Mouse (Mus musculus): Measurements from ENCODE around the gene Aspdh.

DNA sequence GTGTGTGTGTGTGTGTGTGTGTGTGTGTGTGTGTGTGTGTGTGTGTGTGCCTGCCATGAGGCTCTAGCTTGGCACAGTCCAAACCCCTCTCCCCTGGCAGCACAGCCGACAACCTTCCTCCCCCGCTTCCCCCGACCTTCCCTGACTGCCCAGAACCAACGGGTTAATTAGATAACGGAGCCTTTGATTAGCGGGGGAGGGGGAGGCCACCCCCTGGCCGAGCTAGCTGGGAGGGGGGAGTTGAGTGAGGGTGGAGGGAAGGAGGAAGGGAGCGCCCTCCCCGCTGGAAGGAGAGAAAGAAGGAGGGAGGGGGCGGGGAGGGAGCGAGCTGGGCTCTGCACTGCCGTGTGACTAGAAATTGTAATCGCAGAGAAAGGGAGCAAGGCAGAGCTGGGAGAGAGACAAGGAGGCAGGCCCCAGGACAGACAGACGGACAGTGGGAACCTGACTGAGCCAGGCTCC lies 23.5 kb upstream of the Aspdh start:
- TF ChIP-seq POLR2A (IDR thresholded peaks at IDR 0.05; ENCODE audit: control insufficient read depth, low read depth, low read length) (no peak), CTCF (IDR thresholded peaks at IDR 0.05; ENCODE audit: control insufficient read depth, insufficient read depth, insufficient replicate concordance, low read depth, low read length) (no peak)

All from testis, adult 2 months (tissue).